23 mouse cellular contexts compared by ENCODE assay signal in genomic region chr19:47248296-47248695, GRCm38 (mm10).
A peak's percentile ranks its signal among the peaks of the same experiment; 100 is the strongest.
DNase-seq lines count a peak whose midpoint lies in the region; ATAC-seq and TF ChIP-seq lines count a peak whose summit lies in the region.
"Had no signal": no experiment of that assay in that cellular context is flagged by ENCODE, and none has a peak within 500 bp of the region (broad histone marks: within the 10 kb centered on the region; RNA-seq: fewer than 3 reads in every experiment).

No protein-coding gene starts in this region.

- H3K9ac ChIP-seq in liver, adult 2 months (ENCODE audit: low read depth, low read length) = peak overlapping the region; percentile 44; the same call in 1 of the 2 replicates
- no peak overlapping the region for H3K9ac ChIP-seq in liver, embryonic 11.5 days (ENCODE audit: low read depth, low read length)
- H3K9ac ChIP-seq in intestine, embryonic 16.5 days (ENCODE audit: low read depth, low read length) = no peak overlapping the region
- no peak overlapping the region for H3K9ac ChIP-seq in liver, postnatal 0 days (replicated peaks)
- H3K9ac ChIP-seq in forebrain, embryonic 12.5 days = no peak overlapping the region
- H3K9ac ChIP-seq: embryonic facial prominence, embryonic 15.5 days; forebrain, embryonic 13.5 days; limb, embryonic 13.5 days; neural tube, embryonic 15.5 days; stomach, embryonic 15.5 days had no signal

- no peak overlapping the region for H3K4me2 ChIP-seq in liver, embryonic 11.5 days
- no peak overlapping the region for H3K4me2 ChIP-seq in intestine, embryonic 16.5 days (ENCODE audit: low read depth, low read length)
- no peak overlapping the region for H3K4me2 ChIP-seq in liver, postnatal 0 days (ENCODE audit: low read depth, low read length)
- no peak overlapping the region for H3K4me2 ChIP-seq in forebrain, embryonic 12.5 days
- H3K4me2 ChIP-seq: embryonic facial prominence, embryonic 15.5 days; forebrain, embryonic 13.5 days; heart, embryonic 12.5 days; hindbrain, embryonic 13.5 days; limb, embryonic 13.5 days; midbrain, embryonic 13.5 days; neural tube, embryonic 15.5 days; stomach, embryonic 15.5 days had no signal

- H3K4me3 ChIP-seq in liver, adult 2 months (ENCODE audit: insufficient read depth, low read depth, low read length) = no peak overlapping the region
- H3K4me3 ChIP-seq in liver, embryonic 11.5 days (ENCODE audit: low read depth, low read length) = no peak overlapping the region
- H3K4me3 ChIP-seq in intestine, embryonic 16.5 days (ENCODE audit: low read length) = no peak overlapping the region
- H3K4me3 ChIP-seq in liver, postnatal 0 days (ENCODE audit: low read depth, low read length) = no peak overlapping the region
- H3K4me3 ChIP-seq in layer of hippocampus, adult 2 months = no peak overlapping the region
- H3K4me3 ChIP-seq in forebrain, embryonic 12.5 days (replicated peaks) = no peak overlapping the region
- H3K4me3 ChIP-seq: embryonic facial prominence, embryonic 15.5 days; forebrain, embryonic 13.5 days; heart, adult 2 months; heart, embryonic 12.5 days; hindbrain, embryonic 13.5 days; limb, embryonic 13.5 days; midbrain, embryonic 13.5 days; neural tube, embryonic 15.5 days; stomach, embryonic 15.5 days had no signal

- H3K36me3 ChIP-seq in liver, adult 2 months (ENCODE audit: control insufficient read depth, insufficient read depth, low read length) = no peaks in the 10 kb centered on the region
- no peaks in the 10 kb centered on the region for H3K36me3 ChIP-seq in liver, embryonic 11.5 days (ENCODE audit: control insufficient read depth, insufficient read depth, low read length)
- H3K36me3 ChIP-seq in intestine, embryonic 16.5 days (ENCODE audit: control insufficient read depth, insufficient read depth, low read length) = no peaks in the 10 kb centered on the region
- no peaks in the 10 kb centered on the region for H3K36me3 ChIP-seq in liver, postnatal 0 days (replicated peaks; ENCODE audit: insufficient read depth, low read length)
- H3K36me3 ChIP-seq in forebrain, embryonic 12.5 days (replicated peaks) = no peaks in the 10 kb centered on the region
- H3K36me3 ChIP-seq: embryonic facial prominence, embryonic 15.5 days; heart, embryonic 12.5 days; hindbrain, embryonic 13.5 days; limb, embryonic 13.5 days; midbrain, embryonic 13.5 days; neural tube, embryonic 15.5 days; stomach, embryonic 15.5 days had no signal

- peak overlapping the region; percentile 88 for H3K27ac ChIP-seq in liver, adult 2 months (replicated peaks; ENCODE audit: insufficient read depth, low read depth, low read length)
- H3K27ac ChIP-seq in liver, embryonic 11.5 days (ENCODE audit: low read depth, low read length) = no peak overlapping the region
- H3K27ac ChIP-seq in intestine, embryonic 16.5 days (ENCODE audit: low read length) = no peak overlapping the region
- H3K27ac ChIP-seq in liver, postnatal 0 days (ENCODE audit: low read depth) = peak overlapping the region; percentile 71
- H3K27ac ChIP-seq in layer of hippocampus, adult 2 months = no peak overlapping the region
- H3K27ac ChIP-seq in forebrain, embryonic 12.5 days = no peak overlapping the region
- H3K27ac ChIP-seq: forebrain, embryonic 13.5 days; heart, adult 2 months; hindbrain, embryonic 13.5 days; limb, embryonic 13.5 days; midbrain, embryonic 13.5 days; neural tube, embryonic 15.5 days had no signal

- H3K79me2 ChIP-seq in liver, adult 2 months (ENCODE audit: control insufficient read depth, insufficient read depth, low read length) = no peaks in the 10 kb centered on the region

- TF ChIP-seq POLR2A in liver, adult 2 months (IDR thresholded peaks at IDR 0.05; ENCODE audit: extremely low read depth, insufficient read depth, low read length) = no peak

- 13% methylated on average over 7 of the region's 7 CpGs for WGBS in liver, adult 2 months
- WGBS in liver, embryonic 11.5 days = 69% methylated on average over 7 of the region's 7 CpGs
- 60% methylated on average over 7 of the region's 7 CpGs for WGBS in intestine, embryonic 16.5 days
- 57% methylated on average over 7 of the region's 7 CpGs for WGBS in liver, postnatal 0 days (ENCODE audit: insufficient replicate concordance)
- 80% methylated on average over 7 of the region's 7 CpGs for WGBS in forebrain, embryonic 12.5 days

- H3K9me3 ChIP-seq in liver, embryonic 11.5 days (ENCODE audit: control insufficient read depth, low read length) = no peaks in the 10 kb centered on the region
- no peaks in the 10 kb centered on the region for H3K9me3 ChIP-seq in intestine, embryonic 16.5 days (ENCODE audit: control insufficient read depth, low read length)
- H3K9me3 ChIP-seq in liver, postnatal 0 days (ENCODE audit: low read length) = no peaks in the 10 kb centered on the region
- no peaks in the 10 kb centered on the region for H3K9me3 ChIP-seq in forebrain, embryonic 12.5 days
- H3K9me3 ChIP-seq: embryonic facial prominence, embryonic 15.5 days; forebrain, embryonic 13.5 days; heart, embryonic 12.5 days; hindbrain, embryonic 13.5 days; limb, embryonic 13.5 days; midbrain, embryonic 13.5 days; neural tube, embryonic 15.5 days; stomach, embryonic 15.5 days had no signal

- no peak for TF ChIP-seq CTCF in liver, adult 2 months (IDR thresholded peaks at IDR 0.05; ENCODE audit: low read depth, low read length)
- no peak for TF ChIP-seq CTCF in liver, postnatal 0 days (IDR thresholded peaks at IDR 0.05; ENCODE audit: low read depth)
- no peak for TF ChIP-seq CTCF in layer of hippocampus, adult 2 months (conservative IDR thresholded peaks at IDR 0.05)

- DNase-seq in liver, adult 2 months (ENCODE audit: extremely low read depth, low read depth, low spot score) = peak; percentile 85
- no peak for DNase-seq in liver, embryonic 11.5 days (ENCODE audit: low spot score)
- peak; percentile 39 for DNase-seq in ZHBTc4 (ENCODE audit: low read depth, low spot score)
- no peak for DNase-seq in liver, postnatal 0 days
- no peak for DNase-seq in layer of hippocampus, adult 2 months (ENCODE audit: low spot score in 2 of 2)
- DNase-seq: adrenal gland, postnatal 25 days; B cell, adult 2 months; cerebellum, adult 11-12 months; heart, adult 2 months; heart, postnatal 4 days; right cerebral cortex, postnatal 25 days; thymus, adult 18-20 months; thymus, postnatal 36 days had no signal

- TF ChIP-seq EP300 in liver, postnatal 0 days (IDR thresholded peaks at IDR 0.05; ENCODE audit: low read depth) = no peak

- ATAC-seq in liver, embryonic 11.5 days (replicated peaks; ENCODE audit: low FRiP score) = no peak
- ATAC-seq in intestine, embryonic 16.5 days = peak; percentile 25; the same call in 1 of the 2 replicates
- peak; percentile 79 for ATAC-seq in liver, postnatal 0 days
- ATAC-seq in forebrain, embryonic 12.5 days (ENCODE audit: low FRiP score) = no peak
- ATAC-seq: forebrain, embryonic 13.5 days; midbrain, embryonic 13.5 days had no signal

- H3K4me1 ChIP-seq in liver, adult 2 months (ENCODE audit: control insufficient read depth, insufficient read depth, low read length) = peaks cover 8% of the 10 kb centered on the region; the same call in 1 of the 2 replicates
- H3K4me1 ChIP-seq in liver, embryonic 11.5 days (replicated peaks; ENCODE audit: control insufficient read depth, insufficient read depth, low read length) = peaks cover under 1% of the 10 kb centered on the region; the same call in 1 of the 2 replicates
- H3K4me1 ChIP-seq in intestine, embryonic 16.5 days (ENCODE audit: control insufficient read depth, insufficient read depth, low read length) = peaks cover 25% of the 10 kb centered on the region
- H3K4me1 ChIP-seq in liver, postnatal 0 days (ENCODE audit: insufficient read depth) = no peaks in the 10 kb centered on the region; the same call in 1 of the 2 replicates
- H3K4me1 ChIP-seq in forebrain, embryonic 12.5 days = peaks cover 10% of the 10 kb centered on the region

- peaks cover 5% of the 10 kb centered on the region for H3K27me3 ChIP-seq in liver, adult 2 months (ENCODE audit: control insufficient read depth, insufficient read depth, low read length)
- H3K27me3 ChIP-seq in liver, embryonic 11.5 days (replicated peaks; ENCODE audit: control insufficient read depth, insufficient read depth, low read length) = peaks cover 23% of the 10 kb centered on the region
- peaks cover 15% of the 10 kb centered on the region for H3K27me3 ChIP-seq in intestine, embryonic 16.5 days (replicated peaks; ENCODE audit: control insufficient read depth, insufficient read depth, low read length)
- peaks cover 20% of the 10 kb centered on the region for H3K27me3 ChIP-seq in liver, postnatal 0 days (ENCODE audit: insufficient read depth, low read length)
- H3K27me3 ChIP-seq in forebrain, embryonic 12.5 days = peaks cover 22% of the 10 kb centered on the region

Comparison
In these comparisons a context has a peak if more than half of its experiments do, and no peak if none do; other contexts are left out.
1. DNase-seq: peak in liver, adult 2 months (single experiment) and ZHBTc4 (single experiment); none in liver, embryonic 11.5 days (single experiment), liver, postnatal 0 days (single experiment) and layer of hippocampus, adult 2 months (0 of 2).
2. H3K27ac ChIP-seq: peak in liver, adult 2 months (single experiment) and liver, postnatal 0 days (single experiment); none in liver, embryonic 11.5 days (single experiment), intestine, embryonic 16.5 days (single experiment), layer of hippocampus, adult 2 months (single experiment) and forebrain, embryonic 12.5 days (single experiment).
3. ATAC-seq: peak in intestine, embryonic 16.5 days (single experiment) and liver, postnatal 0 days (single experiment); none in liver, embryonic 11.5 days (single experiment) and forebrain, embryonic 12.5 days (single experiment).